Mouse (Mus musculus) ES-Bruce4 (cell line): ENCODE results near the gene Dbil5.

Source experiments
- CTCF ChIP-seq: IDR thresholded peaks from one replicate; pipeline ENCODE4 v1.8.1; 2011; ENCODE audit warnings: low read depth, low read length
- EP300 ChIP-seq: IDR thresholded peaks from 2 replicates; pipeline ENCODE4 v1.6.1; 2011; ENCODE audit warnings: low read depth, low read length; ENCODE audit not compliant: insufficient read depth

- no peak for TF ChIP-seq CTCF
- TF ChIP-seq EP300 = no peak
Measured at GRCm38 (mm10) chr11:76178726-76179494, 38.5 kb upstream of the Dbil5 start.
